Mouse (Mus musculus): ENCODE data around the gene Jmjd1c. TPM values are rescaled to one million over a fixed set of nuclear protein-coding genes. Genes with fewer than 3 reads are reported as not detected.
A peak's percentile ranks its signal among the peaks of the same experiment; 100 is the strongest.

Jmjd1c gene
- polyA plus RNA-seq, 1 experiment, result 10.3 TPM

GRCm38 (mm10) chr10:67204652-67205407, 108.9 kb downstream of the Jmjd1c start:
- TF ChIP-seq GATA1 (IDR thresholded peaks at IDR 0.05; ENCODE audit: low read length), result no peak

GRCm38 (mm10) chr10:67207931-67208330, 112.0 kb downstream of the Jmjd1c start:
- no peak for TF ChIP-seq GATA1 (IDR thresholded peaks at IDR 0.05; ENCODE audit: low read length)

DNA sequence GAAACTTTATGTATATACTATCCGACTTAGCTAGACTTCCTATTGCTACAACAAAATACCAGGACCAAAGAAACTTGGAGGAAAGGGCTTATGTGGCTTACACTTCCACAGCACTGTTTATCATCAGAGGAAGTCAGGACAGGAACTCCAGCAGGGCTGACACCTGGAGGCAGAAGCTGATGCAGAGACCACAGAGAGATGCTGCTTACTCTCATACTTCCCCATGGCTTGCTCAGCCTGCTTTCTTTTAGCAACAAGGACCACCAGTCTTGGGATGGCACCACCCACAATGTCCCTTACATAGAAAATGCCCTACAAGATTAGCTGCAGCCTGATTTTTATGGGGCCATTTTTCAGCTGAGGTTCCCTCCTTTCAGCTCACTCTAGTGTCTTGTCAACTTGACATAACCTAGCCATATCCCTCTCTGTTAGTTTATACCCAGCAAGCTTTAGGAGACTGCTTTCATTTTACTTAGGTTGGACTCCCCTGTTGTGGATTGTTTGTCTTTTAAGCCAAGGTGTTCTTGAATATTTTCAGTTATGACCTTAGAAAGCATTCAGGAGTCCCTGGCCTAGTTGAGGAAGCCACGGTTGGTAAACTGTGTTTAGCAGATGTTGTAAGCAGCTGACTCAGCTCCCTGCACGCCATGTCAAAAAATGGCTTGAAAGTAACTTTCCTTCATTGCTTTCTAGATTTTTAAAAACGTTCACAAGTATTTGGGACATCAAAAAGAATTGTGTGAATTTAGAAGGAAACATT, 114.2 kb downstream of the Jmjd1c start:
- no peak for TF ChIP-seq GATA1 (IDR thresholded peaks at IDR 0.05; ENCODE audit: low read length)

DNA sequence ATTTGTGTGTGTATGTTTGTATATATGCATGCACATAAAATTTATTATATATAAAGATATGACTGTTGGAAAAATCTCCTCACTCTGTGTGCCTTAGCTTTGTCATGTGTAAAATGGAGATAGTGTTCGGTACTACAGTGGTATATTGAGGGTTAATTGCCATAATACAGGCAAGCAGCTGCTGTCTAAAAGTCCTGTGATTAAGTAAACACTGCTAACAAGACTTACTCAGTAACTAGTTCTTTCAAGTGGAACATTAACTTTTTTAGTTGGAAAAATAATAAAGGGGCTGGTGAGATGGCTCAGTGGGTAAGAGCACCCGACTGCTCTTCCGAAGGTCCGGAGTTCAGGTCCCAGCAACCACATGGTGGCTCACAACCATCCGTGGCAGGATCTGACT, 116.1 kb downstream of the Jmjd1c start:
- no peak for TF ChIP-seq GATA1 (IDR thresholded peaks at IDR 0.05; ENCODE audit: low read length)

DNA sequence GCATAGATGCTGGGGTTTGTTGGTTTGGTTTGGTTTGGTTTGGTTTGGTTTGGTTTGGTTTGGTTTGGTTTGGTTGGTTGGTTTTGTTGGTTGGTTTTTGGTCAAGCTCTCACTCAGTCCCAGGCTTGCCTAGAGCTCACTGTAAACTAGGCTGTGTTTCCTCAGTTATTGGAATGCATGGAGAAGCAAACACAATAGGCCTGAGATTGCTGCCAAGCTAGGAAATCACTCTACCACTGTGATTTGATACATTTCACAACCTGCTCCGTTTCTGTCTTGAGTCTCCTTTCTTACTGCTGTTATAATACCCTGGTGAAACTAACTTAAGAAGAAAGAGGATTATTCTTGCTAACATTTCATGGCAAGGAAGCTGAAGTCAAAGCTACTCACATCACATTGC, 117.8 kb downstream of the Jmjd1c start:
- TF ChIP-seq GATA1 (IDR thresholded peaks at IDR 0.05; ENCODE audit: low read length), result no peak

DNA sequence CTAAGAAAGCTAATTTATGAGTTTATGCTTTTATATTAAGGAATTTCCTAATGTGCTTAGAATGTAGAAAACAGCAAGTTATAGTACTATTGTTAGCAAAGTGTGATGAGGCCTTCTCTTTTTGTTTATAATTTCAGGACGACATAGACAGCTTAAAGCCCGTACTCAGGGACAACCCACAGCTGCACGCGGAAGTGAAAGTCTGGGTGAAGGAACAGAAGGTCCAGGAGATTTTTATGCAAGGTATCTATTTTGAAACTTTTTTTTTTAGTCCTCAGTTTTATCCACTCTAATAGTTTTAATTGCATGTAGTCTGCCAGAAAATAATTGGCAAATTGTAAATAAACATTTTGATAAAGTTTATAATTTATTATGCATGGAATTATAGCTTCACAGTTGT, 119.2 kb downstream of the Jmjd1c start:
- TF ChIP-seq GATA1 (IDR thresholded peaks at IDR 0.05; ENCODE audit: low read length), result no peak

- no peak for TF ChIP-seq GATA1 (IDR thresholded peaks at IDR 0.05; ENCODE audit: low read length)
Observed at GRCm38 (mm10) chr10:67216872-67217271, 120.9 kb downstream of the Jmjd1c start.

DNA sequence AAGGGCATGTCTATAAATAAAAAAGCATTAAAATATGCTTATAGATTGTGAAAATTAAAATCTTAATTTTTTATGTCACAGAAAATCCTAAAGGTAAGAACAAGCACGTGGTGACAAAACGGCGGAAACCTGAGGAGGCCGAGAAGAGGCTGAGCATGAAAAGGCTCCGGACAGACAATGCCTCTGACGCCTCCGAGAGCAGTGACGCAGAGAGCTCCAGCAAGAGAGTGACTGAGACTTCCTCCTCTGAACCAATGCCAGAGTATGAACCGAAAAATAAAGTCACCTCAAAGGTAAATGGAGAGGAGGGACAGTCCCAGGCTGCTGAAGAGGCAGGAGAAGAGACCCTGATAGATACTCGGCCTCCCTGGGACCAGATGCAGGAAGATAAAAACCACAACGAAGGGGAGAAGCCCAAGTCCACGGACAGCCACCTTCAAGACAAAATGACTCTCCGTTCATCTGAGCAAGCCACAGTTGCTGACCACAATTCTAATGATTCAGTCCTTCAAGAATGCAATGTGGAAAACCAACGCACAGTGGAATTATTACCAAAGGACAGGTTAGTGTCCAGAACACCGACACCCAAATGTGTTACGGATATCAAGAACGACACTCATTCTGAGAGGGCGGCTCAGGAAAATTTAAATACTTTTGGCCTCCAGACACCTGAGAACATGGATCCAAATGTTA, 123.1 kb downstream of the Jmjd1c start:
- no peak for TF ChIP-seq GATA1 (IDR thresholded peaks at IDR 0.05; ENCODE audit: low read length)

- no peak for TF ChIP-seq GATA1 (IDR thresholded peaks at IDR 0.05; ENCODE audit: low read length)
Observed at GRCm38 (mm10) chr10:67220251-67220650, 124.3 kb downstream of the Jmjd1c start.

- TF ChIP-seq GATA1 (IDR thresholded peaks at IDR 0.05; ENCODE audit: low read length), result peak; percentile 27
Observed at GRCm38 (mm10) chr10:67221284-67221683, 125.4 kb downstream of the Jmjd1c start.

DNA sequence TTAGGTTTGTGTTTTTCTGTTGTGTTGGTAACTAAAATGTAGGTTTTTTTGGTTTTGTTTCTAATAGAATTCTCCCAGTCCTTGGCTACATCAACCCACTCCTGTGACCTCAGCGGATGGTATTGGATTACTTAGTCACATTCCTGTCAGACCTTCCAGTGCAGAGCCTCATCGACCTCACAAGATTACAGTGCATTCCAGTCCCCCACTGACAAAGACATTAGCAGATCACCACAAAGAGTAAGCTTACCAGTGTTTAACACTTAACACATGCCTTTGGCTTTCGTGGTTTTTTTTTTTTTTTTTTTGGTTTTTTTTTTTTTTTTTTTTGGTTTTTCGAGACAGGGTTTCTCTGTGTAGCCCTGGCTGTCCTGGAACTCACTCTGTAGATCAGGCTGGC, 128.0 kb downstream of the Jmjd1c start:
- no peak for TF ChIP-seq GATA1 (IDR thresholded peaks at IDR 0.05; ENCODE audit: low read length)

DNA sequence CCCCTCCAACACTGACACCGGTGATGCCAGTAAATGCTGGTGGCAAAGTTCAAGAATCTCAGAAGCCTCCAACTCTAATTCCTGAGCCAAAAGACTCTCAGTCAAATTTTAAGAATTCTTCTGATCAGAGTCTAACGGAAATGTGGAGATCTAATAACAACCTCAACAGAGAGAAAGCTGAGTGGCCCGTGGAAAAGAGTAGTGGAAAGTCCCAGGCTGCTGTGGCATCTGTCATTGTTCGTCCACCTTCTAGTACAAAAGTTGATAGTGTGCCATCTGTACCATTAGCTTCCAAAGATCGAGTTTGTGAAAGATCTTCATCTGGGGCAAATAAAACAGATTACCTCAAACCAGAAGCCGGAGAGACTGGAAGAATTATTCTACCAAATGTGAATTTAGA, 129.6 kb downstream of the Jmjd1c start:
- TF ChIP-seq GATA1 (IDR thresholded peaks at IDR 0.05; ENCODE audit: low read length), result no peak

GRCm38 (mm10) chr10:67226109-67226508, 130.2 kb downstream of the Jmjd1c start:
- no peak for TF ChIP-seq GATA1 (IDR thresholded peaks at IDR 0.05; ENCODE audit: low read length)

- no peak for TF ChIP-seq GATA1 (IDR thresholded peaks at IDR 0.05; ENCODE audit: low read length)
Observed at GRCm38 (mm10) chr10:67226543-67226942, 130.6 kb downstream of the Jmjd1c start.

DNA sequence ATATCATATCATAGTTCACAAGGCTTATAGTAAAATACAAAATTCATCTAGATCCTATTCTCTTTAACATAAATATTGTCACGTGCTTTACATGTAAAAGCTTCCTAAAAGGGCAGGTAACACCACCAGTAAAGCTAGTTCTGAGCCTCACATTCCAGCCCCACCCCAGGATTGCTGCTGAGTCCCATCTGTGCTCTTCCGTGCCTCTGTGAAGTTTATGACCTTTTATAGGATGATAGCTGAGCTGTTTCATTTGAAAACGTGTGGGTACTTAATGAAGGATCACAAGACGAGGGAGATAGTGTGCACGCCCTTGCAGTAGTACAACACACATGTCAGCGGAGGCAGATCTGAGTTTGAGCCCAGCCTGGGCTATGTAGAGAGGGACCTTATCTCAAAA, 134.5 kb downstream of the Jmjd1c start:
- no peak for TF ChIP-seq GATA1 (IDR thresholded peaks at IDR 0.05; ENCODE audit: low read length)

DNA sequence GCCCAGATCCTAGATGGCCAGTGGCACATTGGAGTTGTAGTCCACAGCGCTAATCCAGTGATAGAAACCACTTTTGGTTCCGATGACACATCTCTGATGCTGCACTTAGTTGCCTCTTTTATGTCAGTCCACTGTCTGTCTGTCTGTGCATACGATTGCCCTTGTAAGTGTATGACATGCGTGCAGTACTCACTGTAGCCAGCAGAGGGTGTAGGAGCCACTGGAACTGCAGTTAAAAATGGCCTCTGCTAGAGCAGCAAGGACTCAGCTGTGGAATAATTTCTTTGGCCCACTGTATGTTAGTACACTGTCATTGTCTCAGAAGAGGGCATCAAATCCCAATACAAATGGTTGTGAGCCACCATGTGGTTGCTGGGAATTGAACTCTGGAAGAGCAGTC, 151.2 kb downstream of the Jmjd1c start:
- no peak for TF ChIP-seq GATA1 (IDR thresholded peaks at IDR 0.05; ENCODE audit: low read length)
